Mouse (Mus musculus): ENCODE results near the gene Cdkn2c. TPM values are rescaled to one million over a fixed set of nuclear protein-coding genes. Genes with fewer than 3 reads are reported as not detected.
A peak's percentile ranks its signal among the peaks of the same experiment; 100 is the strongest.

Cdkn2c gene
- total and polyA plus RNA-seq, 3 experiments: 18.6 to 26.8 TPM; not detected in 1

DNA sequence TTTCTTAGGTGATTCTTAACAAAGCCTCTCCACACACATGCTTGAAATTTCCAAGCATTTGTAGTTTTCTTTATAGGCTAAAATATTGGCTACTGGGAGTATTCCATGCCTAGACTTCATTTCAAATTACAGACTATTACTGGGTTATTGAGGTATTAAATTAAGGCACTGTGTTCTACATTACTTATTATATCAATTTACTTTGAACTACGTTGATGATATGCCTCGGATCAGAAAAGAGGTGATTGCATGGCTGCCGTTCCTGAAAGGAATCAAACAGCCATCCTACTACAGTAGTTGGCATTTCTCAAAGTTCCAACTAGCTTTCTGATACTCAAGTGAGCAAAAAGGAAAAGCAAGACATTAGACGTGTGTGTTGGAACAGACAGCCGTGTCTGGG, 4.7 kb downstream of the Cdkn2c start:
- H3K4me1 ChIP-seq (ENCODE audit: control insufficient read depth in 1 of 2, insufficient read depth in 2 of 2, low read length in 2 of 2): peaks cover 6 to 12% of the 10 kb centered on the region in 2 experiments
- H3K79me2 ChIP-seq (ENCODE audit: control insufficient read depth, insufficient read depth, low read length, poor library complexity): peaks cover 32% of the 10 kb centered on the region
- no peaks in the 10 kb centered on the region for H3K9me3 ChIP-seq (replicated peaks; ENCODE audit: insufficient read depth, low read length)
- H3K27me3 ChIP-seq (ENCODE audit: control insufficient read depth in 1 of 2, insufficient read depth in 2 of 2, low read length in 2 of 2): no peaks in the 10 kb centered on the region
- no peak for DNase-seq (ENCODE audit: low read depth, low spot score)
- H3K9ac ChIP-seq (ENCODE audit: control insufficient read depth, low read depth, low read length, poor library complexity, severe bottlenecking): peak overlapping the region; percentile 44
- peak overlapping the region; percentile 15 to 24; a peak in 2 of 4 replicates for H3K4me3 ChIP-seq (ENCODE audit: control insufficient read depth in 1 of 2, insufficient read depth in 1 of 2, low read depth in 2 of 2, low read length in 2 of 2)
- no peak overlapping the region for H3K27ac ChIP-seq (ENCODE audit: control insufficient read depth, low read depth, low read length)
- peaks cover 0 to 15% of the 10 kb centered on the region in 2 experiments; a peak in 3 of 4 replicates for H3K36me3 ChIP-seq (ENCODE audit: control insufficient read depth in 1 of 2, insufficient read depth in 2 of 2, low read length in 2 of 2)
- TF ChIP-seq POLR2A (IDR thresholded peaks at IDR 0.05; ENCODE audit: control insufficient read depth in 1 of 2, insufficient read depth in 1 of 2, low read depth in 1 of 2, low read length in 2 of 2, poor library complexity in 1 of 2): no peak
- TF ChIP-seq TBP (IDR thresholded peaks at IDR 0.05; ENCODE audit: low read depth, low read length): no peak
- TF ChIP-seq JUND (IDR thresholded peaks at IDR 0.05; ENCODE audit: low read depth, low read length): no peak
- TF ChIP-seq NRF1 (IDR thresholded peaks at IDR 0.05; ENCODE audit: insufficient read depth, low read depth, low read length, poor library complexity, severe bottlenecking): no peak
- TF ChIP-seq ETS1 (IDR thresholded peaks at IDR 0.05; ENCODE audit: low read depth, low read length): no peak
- TF ChIP-seq USF1 (IDR thresholded peaks at IDR 0.05; ENCODE audit: low read depth, low read length): no peak
- no peak for TF ChIP-seq BHLHE40 (IDR thresholded peaks at IDR 0.05; ENCODE audit: borderline replicate concordance, low read depth, low read length)
- TF ChIP-seq E2F4 (IDR thresholded peaks at IDR 0.05; ENCODE audit: borderline replicate concordance, low read depth, low read length): no peak
- TF ChIP-seq KAT2A (conservative IDR thresholded peaks at IDR 0.05; ENCODE audit: low read depth, low read length): no peak
- no peak for TF ChIP-seq CHD2 (IDR thresholded peaks at IDR 0.05; ENCODE audit: low read length)
- TF ChIP-seq HCFC1 (IDR thresholded peaks at IDR 0.05; ENCODE audit: low read depth, low read length): no peak
- no peak for TF ChIP-seq ZMIZ1 (IDR thresholded peaks at IDR 0.05; ENCODE audit: low read depth, low read length)

DNA sequence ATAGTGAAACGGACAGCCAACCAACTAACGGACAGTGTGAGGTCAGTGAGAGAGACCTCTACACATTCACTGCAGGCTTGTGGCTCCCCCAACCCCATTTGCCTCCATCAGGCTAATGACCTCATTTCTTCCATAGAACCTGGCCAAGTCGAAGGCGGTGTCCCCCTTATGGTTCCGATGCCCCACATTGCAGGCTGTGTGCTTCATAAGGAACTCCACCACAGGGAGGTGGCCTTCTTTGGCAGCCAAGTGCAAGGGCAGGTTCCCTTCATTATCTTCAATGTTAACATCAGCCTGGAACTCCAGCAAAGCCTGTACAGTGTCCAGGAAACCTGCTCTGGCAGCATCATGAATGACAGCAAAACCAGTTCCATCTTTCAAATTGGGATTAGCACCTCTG, 5.8 kb downstream of the Cdkn2c start:
- H3K4me3 ChIP-seq (ENCODE audit: control insufficient read depth in 1 of 2, insufficient read depth in 1 of 2, low read depth in 2 of 2, low read length in 2 of 2): no peak overlapping the region
- H3K9ac ChIP-seq (ENCODE audit: control insufficient read depth, low read depth, low read length, poor library complexity, severe bottlenecking): no peak overlapping the region
- H3K36me3 ChIP-seq (ENCODE audit: control insufficient read depth in 1 of 2, insufficient read depth in 2 of 2, low read length in 2 of 2): peaks cover 0 to 15% of the 10 kb centered on the region in 2 experiments; a peak in 3 of 4 replicates
- TF ChIP-seq ZC3H11A (IDR thresholded peaks at IDR 0.05; ENCODE audit: low read depth, low read length): no peak
- TF ChIP-seq CHD1 (IDR thresholded peaks at IDR 0.05; ENCODE audit: low read depth, low read length): no peak
- TF ChIP-seq MAZ (IDR thresholded peaks at IDR 0.05; ENCODE audit: low read depth, low read length): no peak
- no peak for TF ChIP-seq POLR2A (IDR thresholded peaks at IDR 0.05; ENCODE audit: control insufficient read depth in 1 of 2, insufficient read depth in 1 of 2, low read depth in 1 of 2, low read length in 2 of 2, poor library complexity in 1 of 2)
- no peak for TF ChIP-seq JUND (IDR thresholded peaks at IDR 0.05; ENCODE audit: low read depth, low read length)
- no peak for TF ChIP-seq POLR2AphosphoS2 (IDR thresholded peaks at IDR 0.05; ENCODE audit: low read length)
- no peak for TF ChIP-seq BHLHE40 (IDR thresholded peaks at IDR 0.05; ENCODE audit: borderline replicate concordance, low read depth, low read length)
- no peak for TF ChIP-seq MAX (IDR thresholded peaks at IDR 0.05; ENCODE audit: low read length)
- TF ChIP-seq GABPA (IDR thresholded peaks at IDR 0.05; ENCODE audit: low read depth, low read length): no peak
- no peak for TF ChIP-seq SMC3 (IDR thresholded peaks at IDR 0.05; ENCODE audit: low read depth, low read length)
- TF ChIP-seq MAFK (IDR thresholded peaks at IDR 0.05; ENCODE audit: borderline replicate concordance, low read depth, low read length): no peak
- TF ChIP-seq KAT2A (conservative IDR thresholded peaks at IDR 0.05; ENCODE audit: low read depth, low read length): no peak
- TF ChIP-seq TAL1 (IDR thresholded peaks at IDR 0.05; ENCODE audit: low read length): no peak
- no peak for TF ChIP-seq ZKSCAN1 (IDR thresholded peaks at IDR 0.05; ENCODE audit: low read depth, low read length)
- TF ChIP-seq ELF1 (IDR thresholded peaks at IDR 0.05; ENCODE audit: low read depth, low read length): no peak
- TF ChIP-seq UBTF (IDR thresholded peaks at IDR 0.05; ENCODE audit: borderline replicate concordance, insufficient read depth, low read depth, low read length): no peak
- TF ChIP-seq MYC (IDR thresholded peaks at IDR 0.05; ENCODE audit: low read depth, low read length): no peak
- no peak for TF ChIP-seq TCF12 (IDR thresholded peaks at IDR 0.05; ENCODE audit: low read depth, low read length)
- peaks cover 6 to 12% of the 10 kb centered on the region in 2 experiments for H3K4me1 ChIP-seq (ENCODE audit: control insufficient read depth in 1 of 2, insufficient read depth in 2 of 2, low read length in 2 of 2)
- H3K9me3 ChIP-seq (replicated peaks; ENCODE audit: insufficient read depth, low read length): no peaks in the 10 kb centered on the region
- DNase-seq (ENCODE audit: low read depth, low spot score): no peak
- H3K27me3 ChIP-seq (ENCODE audit: control insufficient read depth in 1 of 2, insufficient read depth in 2 of 2, low read length in 2 of 2): no peaks in the 10 kb centered on the region
- no peak overlapping the region for H3K27ac ChIP-seq (ENCODE audit: control insufficient read depth, low read depth, low read length)
- H3K79me2 ChIP-seq (ENCODE audit: control insufficient read depth, insufficient read depth, low read length, poor library complexity): peaks cover 25% of the 10 kb centered on the region
